Mouse (Mus musculus): Measurements from ENCODE around the gene Ces1c.

- TF ChIP-seq CTCF (IDR thresholded peaks at IDR 0.05): peak; percentile 79
- TF ChIP-seq POLR2A (IDR thresholded peaks at IDR 0.05; ENCODE audit: insufficient read depth, low read depth, low read length): no peak
Observed at GRCm38 (mm10) chr8:93059185-93059584, 71.9 kb downstream of the Ces1c start.
